Mouse (Mus musculus) right cerebral cortex, postnatal 25 days (tissue): ENCODE data around the gene Rtcb.

ENCODE experiments used
- DNase-seq: peaks from one replicate; pipeline ENCODE4 v3.0.0; 2022

Rtcb gene

GRCm38 (mm10) chr10:85936280-85936965, 21.2 kb downstream of the Rtcb start:
- DNase-seq, result no peak

- DNase-seq, result no peak
Measured at GRCm38 (mm10) chr10:85929962-85930361, 27.7 kb downstream of the Rtcb start.

GRCm38 (mm10) chr10:85929208-85929591, 28.4 kb downstream of the Rtcb start:
- no peak for DNase-seq

- DNase-seq, result peak; percentile 88
Measured at GRCm38 (mm10) chr10:85928499-85929207, 29.0 kb downstream of the Rtcb start.

- DNase-seq, result peak; percentile 18
Measured at GRCm38 (mm10) chr10:85927676-85928445, 29.8 kb downstream of the Rtcb start, which contains the start of gene Ascl4. Ascl4 (plus strand) TSS chr10:85927681.

GRCm38 (mm10) chr10:85916498-85917309, 40.9 kb downstream of the Rtcb start, which contains the start of gene Prdm4:
Prdm4 (minus strand) TSS chr10:85917142.
- DNase-seq, result peak; percentile 97
